8 mouse cellular contexts compared by ENCODE assay signal in the genomic region with DNA sequence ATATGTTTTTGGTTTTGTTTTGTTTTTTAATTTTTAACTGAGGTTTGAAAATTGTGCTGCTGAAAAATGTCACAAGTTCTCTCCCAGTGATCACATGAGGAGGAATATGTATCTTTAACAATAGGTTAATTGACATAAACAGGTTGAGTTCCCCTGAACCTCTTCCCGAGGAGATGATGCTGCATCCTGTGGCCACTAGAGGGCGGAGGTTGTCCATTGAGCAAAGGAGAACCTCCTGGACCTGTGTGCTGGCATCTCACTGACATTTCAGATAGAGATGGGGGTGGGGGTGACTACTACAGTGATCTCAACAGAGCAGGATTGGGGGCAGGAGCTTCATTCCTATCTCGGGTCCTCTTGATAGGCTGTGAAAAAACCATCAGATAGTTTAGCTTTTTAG. TPM values are rescaled to one million over a fixed set of nuclear protein-coding genes. Genes with fewer than 3 reads are reported as not detected.
A peak's percentile ranks its signal among the peaks of the same experiment; 100 is the strongest.
DNase-seq lines count a peak whose midpoint lies in the region.

No protein-coding gene starts in this region.

- DNase-seq in embryo, embryonic 10 days (ENCODE audit: low spot score): peak; percentile 5
- no peak for DNase-seq in embryo, embryonic 10.5 days (ENCODE audit: low spot score)
- peak; percentile 16 for DNase-seq in urinary bladder, postnatal 25 days (ENCODE audit: low spot score)
- DNase-seq in urinary bladder, postnatal 10 days (ENCODE audit: low spot score): no peak
- DNase-seq in kidney, postnatal 10 days: peak; percentile 26
- peak; percentile 8 for DNase-seq in thymus, postnatal 36 days
- DNase-seq in heart, adult 8-10 months (ENCODE audit: low spot score): no peak
- DNase-seq in layer of hippocampus, adult 8-10 months (ENCODE audit: low spot score in 2 of 2): no peak

RNA-seq across cellular contexts. Expression of a gene that starts 2.7 kb away (rescaled TPM):
- not detected for total RNA-seq in heart, adult 8-10 months (2022)
- total RNA-seq in layer of hippocampus, adult 8-10 months (2022): not detected

RNA-seq across cellular contexts. Expression of a gene that starts 54.9 kb away (rescaled TPM):
- total RNA-seq in heart, adult 8-10 months (2022): 1 to 10 TPM; 4.6 to 6.5 (median 4.9) TPM
- total RNA-seq in layer of hippocampus, adult 8-10 months (2022): 10 to 100 TPM; 18.1 to 25.8 (median 23.5) TPM

Comparison
In these comparisons a context has a peak if more than half of its experiments do, and no peak if none do; other contexts are left out.
1. DNase-seq: peak in embryo, embryonic 10 days (single experiment), urinary bladder, postnatal 25 days (single experiment), kidney, postnatal 10 days (single experiment) and thymus, postnatal 36 days (2 of 2); none in embryo, embryonic 10.5 days (single experiment), urinary bladder, postnatal 10 days (single experiment), heart, adult 8-10 months (single experiment) and layer of hippocampus, adult 8-10 months (0 of 2).